Mouse (Mus musculus) liver, embryonic 14.5 days (tissue): ENCODE measurements around the gene Slc30a5.

Experiments used
- CTCF ChIP-seq: IDR thresholded peaks from 2 replicates; pipeline ENCODE4 v1.5.1; 2016; ENCODE audit warnings: antibody characterized with exemption, low read depth, control low read depth
- EP300 ChIP-seq: IDR thresholded peaks from 2 replicates; pipeline ENCODE4 v1.6.1; 2016; ENCODE audit warnings: antibody characterized with exemption, low read depth

GRCm38 (mm10) chr13:100831123-100831522, 2.1 kb downstream of the Slc30a5 start:
- no peak for TF ChIP-seq CTCF
- no peak for TF ChIP-seq EP300
